Mouse (Mus musculus) lung, embryonic 15.5 days (tissue): ENCODE results near the gene Nat8. TPM values are rescaled to one million over a fixed set of nuclear protein-coding genes. Genes with fewer than 3 reads are reported as not detected.

Experiments
- microRNA-seq: library from miRNA; unstranded; fragments of <30 nt; microRNA quantifications from one replicate; pipeline ENCODE4, GENCODE M21; 2016
- polyA plus RNA-seq: library from polyadenylated mRNA; unstranded; fragments of >200 nt; fragmentation: Nextera tagmentation; extraction: Ambion mirVana; gene quantifications from 2 replicates; pipeline ENCODE4 v1.2.1, GENCODE M21; 2015

The Nat8 gene
- polyA plus RNA-seq, 1 experiment from 2014 or later = not detected

Small RNAs within 50 kb of the gene (microRNA-seq; reads per million reads assigned to microRNA genes)
- gene Mir6375 = not detected

Other genes starting within 250 kb of the Nat8 start
- 5.0 and 5.4 TPM in 2 replicates for gene Alms1, start 244.6 kb downstream of the Nat8 start, polyA plus RNA-seq
- gene Nat8f7, start 118.9 kb downstream of the Nat8 start, polyA plus RNA-seq = not detected in 2 replicates
- gene Nat8f3, start 66.3 kb downstream of the Nat8 start, polyA plus RNA-seq = 0.23 TPM in 1 of 2 replicates, not detected in the other
- not detected in 2 replicates for gene Nat8f6, start 11.1 kb downstream of the Nat8 start, polyA plus RNA-seq
- gene Nat8f5, start 11.1 kb downstream of the Nat8 start, polyA plus RNA-seq = not detected in 2 replicates
- 0.07 TPM in 1 of 2 replicates, not detected in the other for gene Nat8f2, start 37.1 kb upstream of the Nat8 start, polyA plus RNA-seq
- gene Nat8f4, start 72.8 kb upstream of the Nat8 start, polyA plus RNA-seq = 4.9 and 5.1 TPM in 2 replicates
- gene Tprkb, start 79.8 kb upstream of the Nat8 start, polyA plus RNA-seq = 26.5 and 29.9 TPM in 2 replicates
- gene Nat8f1, start 83.6 kb upstream of the Nat8 start, polyA plus RNA-seq = 4.6 and 6.0 TPM in 2 replicates
- gene Dusp11, start 129.6 kb upstream of the Nat8 start, polyA plus RNA-seq = 38.4 and 41.3 TPM in 2 replicates
- gene Figla, start 184.1 kb upstream of the Nat8 start, polyA plus RNA-seq = not detected in 2 replicates
- gene Add2, start 196.6 kb upstream of the Nat8 start, polyA plus RNA-seq = 2.9 and 3.5 TPM in 2 replicates